Mouse (Mus musculus): Measurements from ENCODE around the gene Timm22. TPM values are rescaled to one million over a fixed set of nuclear protein-coding genes. Genes with fewer than 3 reads are reported as not detected.

The Timm22 gene
- polyA plus RNA-seq, 1 experiment: 20.4 TPM

DNA sequence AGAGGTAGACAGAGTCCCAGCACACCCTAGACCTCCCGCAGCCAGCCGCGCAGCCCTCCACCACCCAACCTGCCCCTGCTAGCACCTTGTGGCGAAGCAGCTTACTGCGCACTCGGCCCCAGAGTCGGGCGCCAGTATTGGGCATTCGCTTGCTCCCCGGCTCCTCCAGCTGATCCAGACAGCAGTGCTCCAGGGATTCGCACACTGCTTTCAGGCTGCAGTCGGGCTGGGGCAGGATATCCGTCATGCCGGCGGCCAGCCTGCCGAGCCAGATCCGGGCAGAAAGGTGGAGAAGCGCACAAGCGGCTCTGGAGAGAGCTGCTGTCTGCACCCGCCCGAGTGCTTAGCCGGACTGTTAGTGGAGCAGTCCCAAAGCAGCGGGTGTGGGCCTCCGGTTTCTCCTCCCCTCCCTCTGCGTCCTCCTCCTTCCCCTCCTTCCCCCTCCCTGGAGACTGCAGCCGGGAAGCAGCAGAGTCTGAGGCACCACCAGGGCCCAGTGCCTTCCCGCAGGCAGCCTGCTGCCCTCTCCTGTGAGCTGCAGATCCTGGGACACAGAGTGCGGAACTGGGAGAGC is 30.2 kb downstream of the Timm22 start:
- no peaks in the 10 kb centered on the region for H3K4me1 ChIP-seq (replicated peaks; ENCODE audit: control insufficient read depth, insufficient read depth, low read length)
- H3K27ac ChIP-seq (ENCODE audit: control insufficient read depth, insufficient read depth, low read length): no peak overlapping the region
- H3K4me3 ChIP-seq (ENCODE audit: control insufficient read depth, insufficient read depth, low read length): no peak overlapping the region
- H3K36me3 ChIP-seq (ENCODE audit: control insufficient read depth, insufficient read depth, low read length): no peaks in the 10 kb centered on the region
- 90% methylated on average over 28 of the region's 28 CpGs for WGBS
- no peak for DNase-seq
- no peak for TF ChIP-seq CTCF (IDR thresholded peaks at IDR 0.05; ENCODE audit: borderline replicate concordance, control insufficient read depth, extremely low read depth, insufficient read depth, low read length, poor library complexity)
- no peak for TF ChIP-seq POLR2A (IDR thresholded peaks at IDR 0.05; ENCODE audit: control insufficient read depth, extremely low read depth, insufficient read depth, low read length, poor library complexity)
- no peaks in the 10 kb centered on the region for H3K27me3 ChIP-seq (ENCODE audit: control insufficient read depth, insufficient read depth, low read length)

DNA sequence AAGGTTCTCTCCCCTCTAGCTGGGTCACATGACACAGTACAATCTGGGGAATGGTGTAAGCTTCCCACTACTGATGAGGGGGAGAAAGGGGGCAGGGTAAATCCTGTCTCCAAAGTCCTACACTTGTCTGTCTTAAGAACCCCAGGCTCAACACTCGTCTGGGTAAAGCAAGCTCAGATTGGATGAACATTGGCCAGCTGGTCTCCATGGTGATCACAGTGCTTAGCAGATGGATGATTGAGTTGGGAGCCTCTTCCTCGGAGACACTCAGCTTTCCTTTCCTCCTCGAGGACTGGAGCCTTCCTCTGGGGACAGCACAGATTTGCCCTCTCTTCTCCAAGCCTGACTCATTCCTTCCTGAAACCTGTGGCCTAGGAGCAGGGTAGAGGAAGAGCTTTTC is 32.9 kb downstream of the Timm22 start:
- TF ChIP-seq POLR2A (IDR thresholded peaks at IDR 0.05; ENCODE audit: control insufficient read depth, extremely low read depth, insufficient read depth, low read length, poor library complexity) (no peak), CTCF (IDR thresholded peaks at IDR 0.05; ENCODE audit: borderline replicate concordance, control insufficient read depth, extremely low read depth, insufficient read depth, low read length, poor library complexity) (no peak)
- H3K36me3 ChIP-seq (ENCODE audit: control insufficient read depth, insufficient read depth, low read length): no peaks in the 10 kb centered on the region
- no peak overlapping the region for H3K4me3 ChIP-seq (ENCODE audit: control insufficient read depth, insufficient read depth, low read length)
- 78% methylated on average over 3 of the region's 3 CpGs for WGBS
- DNase-seq: no peak
- H3K27ac ChIP-seq (ENCODE audit: control insufficient read depth, insufficient read depth, low read length): no peak overlapping the region
- no peaks in the 10 kb centered on the region for H3K4me1 ChIP-seq (replicated peaks; ENCODE audit: control insufficient read depth, insufficient read depth, low read length)
- H3K27me3 ChIP-seq (ENCODE audit: control insufficient read depth, insufficient read depth, low read length): no peaks in the 10 kb centered on the region

GRCm38 (mm10) chr11:76445459-76445858 is 38.7 kb downstream of the Timm22 start:
- Histone ChIP-seq H3K4me3 (ENCODE audit: control insufficient read depth, insufficient read depth, low read length) (no peak overlapping the region), H3K27ac (ENCODE audit: control insufficient read depth, insufficient read depth, low read length) (no peak overlapping the region), H3K36me3 (ENCODE audit: control insufficient read depth, insufficient read depth, low read length) (peaks cover 7% of the 10 kb centered on the region), H3K4me1 (replicated peaks; ENCODE audit: control insufficient read depth, insufficient read depth, low read length) (no peaks in the 10 kb centered on the region), H3K27me3 (ENCODE audit: control insufficient read depth, insufficient read depth, low read length) (no peaks in the 10 kb centered on the region)
- DNase-seq: no peak
- WGBS: 92% methylated on average over 8 of the region's 8 CpGs
- no peak for TF ChIP-seq CTCF (IDR thresholded peaks at IDR 0.05; ENCODE audit: borderline replicate concordance, control insufficient read depth, extremely low read depth, insufficient read depth, low read length, poor library complexity)
- no peak for TF ChIP-seq POLR2A (IDR thresholded peaks at IDR 0.05; ENCODE audit: control insufficient read depth, extremely low read depth, insufficient read depth, low read length, poor library complexity)

DNA sequence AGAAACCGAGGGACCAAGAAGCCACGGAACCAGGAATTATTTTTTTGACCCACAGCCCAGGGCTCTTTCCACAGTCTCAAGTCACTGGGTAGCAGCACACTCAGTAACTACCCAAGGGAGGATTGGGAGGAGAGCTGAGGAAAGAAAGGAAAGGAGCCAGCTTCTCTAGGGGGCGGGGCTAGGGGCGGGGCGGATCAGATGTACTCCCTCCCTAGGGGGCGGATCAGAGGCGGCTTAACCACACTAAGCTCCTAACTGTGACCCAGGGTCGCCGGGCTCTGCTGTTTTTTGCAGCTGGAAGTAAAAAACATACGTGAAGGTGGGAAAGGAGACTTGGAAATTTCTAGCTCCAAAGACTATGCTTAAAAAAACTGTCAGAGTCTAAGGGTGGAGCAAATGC is 39.5 kb downstream of the Timm22 start:
- 62% methylated on average over 10 of the region's 10 CpGs for WGBS
- H3K4me3 ChIP-seq (ENCODE audit: control insufficient read depth, insufficient read depth, low read length): no peak overlapping the region
- H3K27me3 ChIP-seq (ENCODE audit: control insufficient read depth, insufficient read depth, low read length): no peaks in the 10 kb centered on the region
- DNase-seq: no peak
- H3K27ac ChIP-seq (ENCODE audit: control insufficient read depth, insufficient read depth, low read length): no peak overlapping the region
- peaks cover 7% of the 10 kb centered on the region for H3K36me3 ChIP-seq (ENCODE audit: control insufficient read depth, insufficient read depth, low read length)
- H3K4me1 ChIP-seq (replicated peaks; ENCODE audit: control insufficient read depth, insufficient read depth, low read length): no peaks in the 10 kb centered on the region
- TF ChIP-seq POLR2A (IDR thresholded peaks at IDR 0.05; ENCODE audit: control insufficient read depth, extremely low read depth, insufficient read depth, low read length, poor library complexity) (no peak), CTCF (IDR thresholded peaks at IDR 0.05; ENCODE audit: borderline replicate concordance, control insufficient read depth, extremely low read depth, insufficient read depth, low read length, poor library complexity) (no peak)

DNA sequence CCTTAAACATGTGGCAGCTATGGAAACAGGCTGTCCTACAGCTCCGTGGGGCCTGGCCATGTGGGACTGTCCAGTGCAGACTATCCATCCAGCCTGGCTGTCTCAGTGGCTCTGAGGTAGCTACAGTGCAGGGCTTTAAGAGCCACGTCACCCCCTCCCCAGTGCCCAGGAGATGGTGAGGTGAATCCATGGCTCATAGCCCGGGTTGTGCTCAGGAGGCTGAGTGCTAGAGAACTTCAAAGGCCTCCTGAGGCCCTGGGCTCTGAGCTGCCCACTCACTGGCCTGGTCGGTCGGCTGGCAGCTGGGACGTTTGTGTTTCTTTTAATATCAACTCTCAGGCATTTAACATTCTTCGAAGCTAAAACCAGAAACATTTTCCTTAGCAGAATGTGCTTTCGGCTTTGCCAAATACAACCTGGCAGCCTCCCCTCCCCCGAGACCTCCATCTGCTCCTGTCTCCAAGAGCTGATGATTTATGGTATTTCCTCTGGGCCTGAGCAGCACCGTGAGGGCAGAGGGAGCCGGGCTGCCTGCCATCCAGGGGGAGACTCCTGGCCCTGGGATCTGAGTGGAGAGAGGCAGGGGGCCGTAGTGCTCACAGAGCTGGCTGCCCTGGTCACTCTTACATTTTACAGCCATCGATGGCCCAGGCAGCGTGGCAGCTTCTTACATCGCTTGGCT is 42.9 kb downstream of the Timm22 start:
- Histone ChIP-seq H3K4me3 (ENCODE audit: control insufficient read depth, insufficient read depth, low read length) (no peak overlapping the region), H3K4me1 (replicated peaks; ENCODE audit: control insufficient read depth, insufficient read depth, low read length) (no peaks in the 10 kb centered on the region), H3K36me3 (ENCODE audit: control insufficient read depth, insufficient read depth, low read length) (peaks cover 25% of the 10 kb centered on the region), H3K27me3 (ENCODE audit: control insufficient read depth, insufficient read depth, low read length) (no peaks in the 10 kb centered on the region), H3K27ac (ENCODE audit: control insufficient read depth, insufficient read depth, low read length) (no peak overlapping the region)
- no peak for TF ChIP-seq POLR2A (IDR thresholded peaks at IDR 0.05; ENCODE audit: control insufficient read depth, extremely low read depth, insufficient read depth, low read length, poor library complexity)
- WGBS: 93% methylated on average over 15 of the region's 15 CpGs
- no peak for DNase-seq

GRCm38 (mm10) chr11:76450202-76450561 is 43.4 kb downstream of the Timm22 start:
- DNase-seq: no peak
- Histone ChIP-seq H3K4me3 (ENCODE audit: control insufficient read depth, insufficient read depth, low read length) (no peak overlapping the region), H3K4me1 (replicated peaks; ENCODE audit: control insufficient read depth, insufficient read depth, low read length) (no peaks in the 10 kb centered on the region), H3K27me3 (ENCODE audit: control insufficient read depth, insufficient read depth, low read length) (no peaks in the 10 kb centered on the region), H3K36me3 (ENCODE audit: control insufficient read depth, insufficient read depth, low read length) (peaks cover 25% of the 10 kb centered on the region), H3K27ac (ENCODE audit: control insufficient read depth, insufficient read depth, low read length) (no peak overlapping the region)
- TF ChIP-seq POLR2A (IDR thresholded peaks at IDR 0.05; ENCODE audit: control insufficient read depth, extremely low read depth, insufficient read depth, low read length, poor library complexity) (no peak), CTCF (IDR thresholded peaks at IDR 0.05; ENCODE audit: borderline replicate concordance, control insufficient read depth, extremely low read depth, insufficient read depth, low read length, poor library complexity) (no peak)
- 96% methylated on average over 3 of the region's 3 CpGs for WGBS

- TF ChIP-seq CTCF (IDR thresholded peaks at IDR 0.05; ENCODE audit: borderline replicate concordance, control insufficient read depth, extremely low read depth, insufficient read depth, low read length, poor library complexity): peak; percentile 80
- no peak for TF ChIP-seq POLR2A (IDR thresholded peaks at IDR 0.05; ENCODE audit: control insufficient read depth, extremely low read depth, insufficient read depth, low read length, poor library complexity)
- WGBS: 81% methylated on average over 5 of the region's 5 CpGs
- no peak overlapping the region for H3K27ac ChIP-seq (ENCODE audit: control insufficient read depth, insufficient read depth, low read length)
- no peak overlapping the region for H3K4me3 ChIP-seq (ENCODE audit: control insufficient read depth, insufficient read depth, low read length)
- DNase-seq: peak; percentile 66
- peaks cover 27% of the 10 kb centered on the region for H3K36me3 ChIP-seq (ENCODE audit: control insufficient read depth, insufficient read depth, low read length)
- no peaks in the 10 kb centered on the region for H3K27me3 ChIP-seq (ENCODE audit: control insufficient read depth, insufficient read depth, low read length)
- H3K4me1 ChIP-seq (replicated peaks; ENCODE audit: control insufficient read depth, insufficient read depth, low read length): peaks cover 13% of the 10 kb centered on the region
Measured at GRCm38 (mm10) chr11:76454492-76454891, 47.7 kb downstream of the Timm22 start.

Data from thymus, adult 2 months (tissue).